Mouse (Mus musculus) gastrocnemius, postnatal 10 days (tissue): ENCODE results near the gene Miga2. TPM values are rescaled to one million over a fixed set of nuclear protein-coding genes. Genes with fewer than 3 reads are reported as not detected.
A peak's percentile ranks its signal among the peaks of the same experiment; 100 is the strongest.

Experiments used
- DNase-seq: peaks from one replicate; pipeline ENCODE4 v3.0.0; 2021; ENCODE audit warnings: mixed read lengths
- total RNA-seq, 2 experiments: library from RNA; stranded (reverse); gene quantifications; 2 replicates each; pipeline ENCODE4 v1.2.3; 2021

Miga2 gene
- total RNA-seq, 2 experiments from 2014 or later: 19.4 to 31.1 TPM

- DNase-seq: no peak
Observed at GRCm38 (mm10) chr2:30357552-30358510, 6.2 kb upstream of the Miga2 start.

GRCm38 (mm10) chr2:30358533-30359531, 5.2 kb upstream of the Miga2 start, which contains the start of gene Sh3glb2:
Gene Sh3glb2, minus strand, starts transcription at chr2:30359337.
- DNase-seq: peak; percentile 94

GRCm38 (mm10) chr2:30360626-30361025, 3.4 kb upstream of the Miga2 start:
- DNase-seq: no peak

- DNase-seq: no peak
Observed at GRCm38 (mm10) chr2:30362865-30363264, 1.2 kb upstream of the Miga2 start.

- no peak for DNase-seq
Observed at GRCm38 (mm10) chr2:30365281-30366069, 1.4 kb downstream of the Miga2 start.

GRCm38 (mm10) chr2:30366203-30366602, 2.2 kb downstream of the Miga2 start:
- DNase-seq: no peak

GRCm38 (mm10) chr2:30371544-30371943, 7.5 kb downstream of the Miga2 start:
- no peak for DNase-seq

GRCm38 (mm10) chr2:30372726-30373125, 8.7 kb downstream of the Miga2 start:
- no peak for DNase-seq

GRCm38 (mm10) chr2:30375893-30376292, 11.9 kb downstream of the Miga2 start:
- DNase-seq: no peak

GRCm38 (mm10) chr2:30377721-30378120, 13.7 kb downstream of the Miga2 start:
- DNase-seq: no peak

- no peak for DNase-seq
Observed at GRCm38 (mm10) chr2:30379307-30379706, 15.3 kb downstream of the Miga2 start.

- no peak for DNase-seq
Observed at GRCm38 (mm10) chr2:30380564-30381376, 16.7 kb downstream of the Miga2 start.

- no peak for DNase-seq
Observed at GRCm38 (mm10) chr2:30381377-30381725, 17.3 kb downstream of the Miga2 start.

GRCm38 (mm10) chr2:30384814-30385213, 20.8 kb downstream of the Miga2 start:
- no peak for DNase-seq

- no peak for DNase-seq
Observed at GRCm38 (mm10) chr2:30385591-30385990, 21.6 kb downstream of the Miga2 start.

GRCm38 (mm10) chr2:30386913-30387312, 22.9 kb downstream of the Miga2 start:
- no peak for DNase-seq

GRCm38 (mm10) chr2:30389000-30389399, 25.0 kb downstream of the Miga2 start:
- DNase-seq: no peak

- DNase-seq: peak; percentile 93
Observed at GRCm38 (mm10) chr2:30392114-30392576, 28.1 kb downstream of the Miga2 start, which contains the start of gene Dolpp1. Gene Dolpp1, plus strand, starts transcription at chr2:30392254.

GRCm38 (mm10) chr2:30392577-30393369, 28.7 kb downstream of the Miga2 start:
- DNase-seq: peak; percentile 85

- DNase-seq: no peak
Observed at GRCm38 (mm10) chr2:30393370-30393656, 29.3 kb downstream of the Miga2 start.
